Mouse (Mus musculus): ENCODE measurements around the gene Pdzrn3.

The Pdzrn3 gene

GRCm38 (mm10) chr6:101290160-101290559, 87.5 kb downstream of the Pdzrn3 start:
- DNase-seq (ENCODE audit: low read depth, low spot score): no peak

- no peak for DNase-seq (ENCODE audit: low read depth, low spot score)
Measured at GRCm38 (mm10) chr6:101289428-101289827, 88.3 kb downstream of the Pdzrn3 start.

- no peak for DNase-seq (ENCODE audit: low read depth, low spot score)
Measured at GRCm38 (mm10) chr6:101287566-101288173, 90.0 kb downstream of the Pdzrn3 start.

- DNase-seq (ENCODE audit: low read depth, low spot score): no peak
Measured at GRCm38 (mm10) chr6:101287077-101287476, 90.6 kb downstream of the Pdzrn3 start.

- no peak for DNase-seq (ENCODE audit: low read depth, low spot score)
Measured at GRCm38 (mm10) chr6:101284368-101284955, 93.2 kb downstream of the Pdzrn3 start.

- DNase-seq (ENCODE audit: low read depth, low spot score): no peak
Measured at GRCm38 (mm10) chr6:101283891-101284290, 93.8 kb downstream of the Pdzrn3 start.

DNA sequence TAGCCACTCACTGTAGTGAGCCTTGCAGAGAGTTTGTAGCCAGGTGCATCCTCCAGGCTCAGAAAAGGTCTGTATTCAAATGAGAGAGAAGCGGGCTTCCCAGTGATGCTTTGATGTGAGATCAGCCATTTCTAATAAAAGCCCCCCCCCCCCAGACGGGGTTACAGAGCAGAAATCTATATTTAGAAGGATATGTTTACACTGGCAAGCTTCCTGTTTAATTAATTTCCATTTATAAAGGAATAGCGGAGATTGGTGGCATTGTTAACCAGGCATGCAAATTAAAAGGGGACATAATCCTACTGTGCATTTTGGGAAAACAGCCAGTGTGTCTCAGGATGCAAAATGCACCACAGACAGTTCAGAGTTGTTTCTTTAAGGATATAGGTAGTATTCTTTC, 96.1 kb downstream of the Pdzrn3 start:
- no peak for DNase-seq (ENCODE audit: low read depth, low spot score)

GRCm38 (mm10) chr6:101280811-101281218, 96.9 kb downstream of the Pdzrn3 start:
- DNase-seq (ENCODE audit: low read depth, low spot score): no peak

DNA sequence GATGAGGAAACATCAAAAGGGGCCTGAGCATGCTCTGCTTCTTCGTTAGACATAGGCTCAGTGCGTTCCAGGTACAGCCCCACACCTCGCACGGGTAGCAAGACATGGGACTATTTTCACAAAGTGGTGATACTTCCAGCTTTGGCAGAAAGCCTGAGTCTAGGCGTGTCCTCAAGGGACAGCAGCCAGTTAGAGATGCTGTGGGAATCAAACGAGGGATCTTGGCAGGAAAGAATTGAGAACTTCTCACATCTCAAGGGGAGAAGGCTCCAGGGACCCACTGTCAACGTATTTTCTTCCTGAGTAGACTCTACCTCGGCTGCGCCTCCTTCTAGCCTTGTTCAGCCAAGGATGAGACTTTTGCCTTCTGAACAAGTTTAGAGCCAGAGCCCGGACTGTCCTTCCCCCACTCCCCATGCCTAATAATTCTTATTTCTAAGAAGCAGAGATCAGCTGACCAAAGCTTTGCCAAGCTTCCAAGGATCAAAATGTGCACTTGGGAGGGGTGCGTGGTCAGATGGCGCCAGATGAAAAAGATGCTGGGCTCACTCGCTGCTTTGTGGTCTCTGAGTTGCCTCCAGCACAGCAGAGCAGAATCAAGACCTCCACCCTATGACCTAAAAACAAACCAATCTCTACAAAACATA, 99.3 kb downstream of the Pdzrn3 start:
- peak; percentile 57 for DNase-seq (ENCODE audit: low read depth, low spot score)

DNA sequence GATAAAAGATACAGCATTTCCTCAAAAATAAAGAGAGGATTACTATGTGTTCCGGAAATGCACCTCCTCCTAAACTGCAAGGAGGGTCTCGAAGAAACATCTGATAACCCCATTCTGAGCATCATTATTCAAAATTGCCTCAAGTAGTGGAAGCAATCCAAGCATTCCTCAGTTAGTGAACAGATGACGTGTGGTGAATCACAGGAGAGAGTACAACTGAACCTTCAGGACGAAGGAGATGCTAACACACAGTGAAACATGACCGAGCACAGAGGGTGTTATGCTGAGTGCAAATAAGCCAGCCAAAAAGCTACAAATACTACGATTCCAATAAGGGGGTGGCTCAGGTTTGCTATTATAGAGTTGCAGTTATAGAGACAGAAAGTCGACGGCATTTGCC, 101.4 kb downstream of the Pdzrn3 start:
- no peak for DNase-seq (ENCODE audit: low read depth, low spot score)

DNA sequence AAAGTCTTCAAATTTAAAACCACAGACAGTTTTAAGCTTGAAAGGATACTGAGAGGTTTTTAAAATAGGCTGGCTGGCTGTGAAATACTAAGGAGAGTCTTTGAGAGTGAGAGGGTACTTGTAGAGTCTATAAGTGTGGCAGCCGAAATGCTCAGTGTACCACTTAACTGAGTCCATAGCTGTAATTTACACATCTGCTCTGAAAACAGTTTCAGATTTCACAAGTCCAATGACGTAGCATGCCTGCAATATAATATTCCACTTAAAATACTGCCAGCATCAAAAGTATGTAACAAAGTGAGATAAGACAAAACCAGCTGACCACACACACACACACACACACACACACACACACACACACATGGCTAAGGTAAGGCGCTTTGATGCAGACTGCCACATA, 101.9 kb downstream of the Pdzrn3 start:
- no peak for DNase-seq (ENCODE audit: low read depth, low spot score)

GRCm38 (mm10) chr6:101274846-101275245, 102.9 kb downstream of the Pdzrn3 start:
- DNase-seq (ENCODE audit: low read depth, low spot score): no peak

GRCm38 (mm10) chr6:101272256-101272655, 105.4 kb downstream of the Pdzrn3 start:
- no peak for DNase-seq (ENCODE audit: low read depth, low spot score)

- DNase-seq (ENCODE audit: low read depth, low spot score): no peak
Measured at GRCm38 (mm10) chr6:101271378-101272135, 106.1 kb downstream of the Pdzrn3 start.

DNA sequence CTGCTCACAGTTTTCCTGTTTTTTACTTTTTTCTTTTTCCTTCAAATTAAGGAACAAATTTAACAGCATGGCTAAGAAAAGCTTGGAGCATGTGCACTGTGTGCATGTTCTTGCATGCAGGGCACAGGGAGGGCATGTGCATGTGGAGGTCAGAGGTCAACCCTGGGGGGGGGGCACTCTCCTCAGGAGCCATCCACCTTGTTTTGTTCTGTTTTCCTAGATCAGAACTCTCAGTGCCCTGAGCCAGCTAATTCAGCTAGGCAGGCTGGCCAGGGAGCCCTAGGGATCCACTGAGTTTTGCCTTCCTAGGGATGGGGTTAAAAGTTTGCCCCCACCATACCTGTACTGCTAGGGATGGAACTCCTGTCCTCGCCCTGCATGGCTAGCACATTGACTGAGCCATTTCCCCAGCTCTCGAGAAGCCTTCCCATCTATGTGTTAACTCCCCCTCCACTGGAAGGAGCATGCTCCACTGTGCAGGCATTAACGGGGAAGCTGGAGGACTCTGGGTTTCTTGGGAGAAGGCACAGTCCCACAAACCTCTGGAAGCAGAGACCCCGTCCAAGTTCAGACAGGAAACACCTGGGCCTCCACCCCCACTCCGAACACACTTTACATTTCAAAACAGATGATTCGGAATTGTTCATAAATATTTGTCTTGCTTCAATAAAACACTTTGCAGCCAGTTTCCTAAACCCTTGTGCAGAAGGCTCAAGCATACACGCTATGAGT, 107.4 kb downstream of the Pdzrn3 start:
- no peak for DNase-seq (ENCODE audit: low read depth, low spot score)

- DNase-seq (ENCODE audit: low read depth, low spot score): no peak
Measured at GRCm38 (mm10) chr6:101269335-101270094, 108.2 kb downstream of the Pdzrn3 start.

DNA sequence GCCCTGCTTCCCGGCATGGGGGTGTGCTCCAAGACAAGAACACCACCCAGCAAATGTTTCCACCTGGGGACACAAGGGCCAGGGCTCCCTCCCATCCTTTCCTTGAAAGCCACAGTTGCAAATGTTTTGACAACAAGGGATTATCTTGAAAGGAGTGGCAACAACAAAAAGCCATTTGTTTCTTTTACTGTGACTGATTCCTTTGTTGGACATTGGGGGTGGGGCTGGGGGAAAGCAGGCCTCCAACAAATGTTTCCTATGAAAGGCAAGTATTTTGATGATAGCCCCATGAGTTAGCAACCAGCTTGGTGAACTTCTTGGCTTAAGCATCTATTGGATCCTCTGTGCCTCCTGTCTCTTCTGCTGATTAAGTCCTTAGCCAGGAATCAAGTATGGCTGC, 109.4 kb downstream of the Pdzrn3 start:
- no peak for DNase-seq (ENCODE audit: low read depth, low spot score)

DNA sequence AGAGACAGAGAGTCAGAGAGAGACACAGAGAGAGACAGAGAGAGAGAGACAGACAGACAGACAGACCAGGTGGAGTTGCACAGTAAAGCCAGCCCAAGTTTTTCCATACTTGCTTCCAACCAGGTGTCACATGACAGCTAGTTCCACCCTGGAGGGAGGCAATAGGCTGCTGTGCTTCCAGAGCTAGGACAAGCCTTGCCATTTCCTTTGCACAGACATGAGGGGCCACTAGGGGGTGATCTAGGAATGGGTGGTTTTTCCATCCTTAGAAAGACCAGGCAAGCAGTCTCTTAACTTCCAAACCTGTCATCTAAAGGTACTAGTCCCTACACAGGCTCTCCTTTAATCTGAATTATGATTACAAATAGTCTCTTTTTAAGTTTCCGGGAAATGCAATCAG, 110.9 kb downstream of the Pdzrn3 start:
- DNase-seq (ENCODE audit: low read depth, low spot score): peak; percentile 73

GRCm38 (mm10) chr6:101263544-101263943, 114.2 kb downstream of the Pdzrn3 start:
- no peak for DNase-seq (ENCODE audit: low read depth, low spot score)

DNA sequence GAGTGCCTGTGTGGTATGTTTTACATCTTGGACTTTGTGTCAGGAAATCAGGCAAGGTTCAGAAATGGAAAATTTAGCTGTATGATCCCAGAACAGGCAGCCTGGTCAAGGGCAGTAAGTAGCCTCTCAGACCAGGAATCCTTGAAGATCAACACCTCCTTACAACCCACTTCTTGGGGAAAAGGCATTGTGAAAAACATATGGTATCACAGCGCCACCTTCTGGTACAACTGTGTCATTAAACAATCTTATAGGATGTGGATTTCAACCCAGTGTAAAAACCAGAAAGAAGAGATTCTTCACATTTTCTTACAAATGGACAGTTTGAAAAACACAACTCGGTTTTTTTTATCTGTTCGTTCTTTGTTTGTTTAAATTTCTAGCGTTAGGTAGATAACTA, 116.2 kb downstream of the Pdzrn3 start:
- DNase-seq (ENCODE audit: low read depth, low spot score): peak; percentile 25

GRCm38 (mm10) chr6:101259411-101259810, 118.3 kb downstream of the Pdzrn3 start:
- DNase-seq (ENCODE audit: low read depth, low spot score): no peak
